Mouse (Mus musculus) embryonic fibroblast, embryonic 13.5 days (primary cell): ENCODE measurements around the gene Wdr95. TPM values are rescaled to one million over a fixed set of nuclear protein-coding genes. Genes with fewer than 3 reads are reported as not detected.
A peak's percentile ranks its signal among the peaks of the same experiment; 100 is the strongest.

Experiments used
- H3K27ac ChIP-seq: 2 replicates; pipeline ENCODE4 v1.5.1; 2012; ENCODE audit warnings: low read length, control low read depth, inconsistent platforms; ENCODE audit not compliant: insufficient read depth
- H3K4me1 ChIP-seq: 2 replicates; pipeline ENCODE4 v1.6.1; 2011; ENCODE audit warnings: low read length; ENCODE audit not compliant: control insufficient read depth, insufficient read depth
- H3K4me3 ChIP-seq: 2 replicates; pipeline ENCODE4 v1.5.1; 2011; ENCODE audit warnings: mild to moderate bottlenecking, control low read depth, low read length; ENCODE audit not compliant: insufficient read depth
- CTCF ChIP-seq: IDR thresholded peaks from 2 replicates; pipeline ENCODE4 v1.5.1; 2011; ENCODE audit warnings: mild to moderate bottlenecking, control low read depth, low read length, moderate library complexity, borderline replicate concordance; ENCODE audit not compliant: insufficient read depth
- POLR2A ChIP-seq: IDR thresholded peaks from 2 replicates; pipeline ENCODE4 v1.6.1; 2011; ENCODE audit warnings: low read depth, mild to moderate bottlenecking, control low read depth, low read length, moderate library complexity
- polyA plus RNA-seq: library from polyadenylated mRNA; stranded (reverse); fragments of >200 nt; gene quantifications from 2 replicates; pipeline ENCODE4 v1.2.4, GENCODE M21; 2011; ENCODE audit warnings: low read depth; ENCODE audit not compliant: missing spikeins, insufficient read length

Wdr95 gene
- polyA plus RNA-seq, 1 experiment, result not detected

GRCm38 (mm10) chr5:149536005-149536404 is 7.5 kb downstream of the Wdr95 start:
- no peak overlapping the region for H3K27ac ChIP-seq
- TF ChIP-seq CTCF (no peak), POLR2A (no peak)

DNA sequence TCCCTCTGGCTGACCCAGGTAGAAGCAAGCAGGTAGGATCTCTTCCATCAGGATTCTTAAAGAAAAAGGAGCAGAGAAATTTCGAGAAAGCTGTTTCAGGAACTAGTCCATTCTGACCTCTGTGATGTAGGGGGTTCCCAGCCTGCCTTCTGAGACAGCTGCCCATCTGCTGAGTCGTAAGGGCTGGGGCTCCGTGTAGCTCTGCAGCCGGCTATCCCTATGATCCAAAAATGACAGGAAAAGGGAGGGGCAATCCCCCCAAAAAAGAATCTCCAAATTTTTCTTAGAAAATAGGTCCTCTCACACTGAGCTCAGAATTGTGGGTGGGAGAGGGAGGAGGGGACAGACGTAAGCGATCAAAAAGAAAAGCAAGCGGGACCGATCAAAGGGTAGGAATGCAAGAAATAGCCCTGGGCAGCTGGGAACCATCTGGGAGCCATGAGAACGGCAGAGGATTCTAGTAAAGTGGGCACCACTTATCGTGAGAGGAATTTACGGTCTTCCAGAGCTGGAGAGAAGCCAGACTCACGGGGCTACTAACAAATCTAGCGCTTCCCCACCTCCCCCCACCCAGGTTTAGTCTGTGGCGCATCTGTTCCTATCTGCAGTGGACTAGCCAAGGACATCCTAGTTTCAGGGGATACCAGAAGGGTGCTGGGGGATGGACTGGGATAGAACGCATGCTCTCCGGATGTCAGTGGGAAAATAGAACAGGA is 9.5 kb downstream of the Wdr95 start:
- TF ChIP-seq CTCF (no peak), POLR2A (no peak)
- Histone ChIP-seq H3K4me1 (peaks cover 9% of the 10 kb centered on the region; the same call in 1 of the 2 replicates), H3K27ac (no peak overlapping the region), H3K4me3 (no peak overlapping the region; the same call in 1 of the 2 replicates)

More at GRCm38 (mm10) chr5:149536005-149536404, 7.5 kb downstream of the Wdr95 start:
- H3K4me3 ChIP-seq, result no peak overlapping the region
- H3K4me1 ChIP-seq, result peaks cover 9% of the 10 kb centered on the region; the same call in 1 of the 2 replicates

- TF ChIP-seq CTCF, result no peak
- no peak for TF ChIP-seq POLR2A
- H3K4me3 ChIP-seq, result no peak overlapping the region
- no peak overlapping the region for H3K27ac ChIP-seq
- H3K4me1 ChIP-seq, result peaks cover 9% of the 10 kb centered on the region; the same call in 1 of the 2 replicates
Observed at GRCm38 (mm10) chr5:149538531-149538930, 10.1 kb downstream of the Wdr95 start.

- Histone ChIP-seq H3K4me3 (no peak overlapping the region), H3K4me1 (peaks cover 9% of the 10 kb centered on the region; the same call in 1 of the 2 replicates), H3K27ac (no peak overlapping the region)
- no peak for TF ChIP-seq POLR2A
Observed at GRCm38 (mm10) chr5:149539051-149539450, 10.6 kb downstream of the Wdr95 start.

DNA sequence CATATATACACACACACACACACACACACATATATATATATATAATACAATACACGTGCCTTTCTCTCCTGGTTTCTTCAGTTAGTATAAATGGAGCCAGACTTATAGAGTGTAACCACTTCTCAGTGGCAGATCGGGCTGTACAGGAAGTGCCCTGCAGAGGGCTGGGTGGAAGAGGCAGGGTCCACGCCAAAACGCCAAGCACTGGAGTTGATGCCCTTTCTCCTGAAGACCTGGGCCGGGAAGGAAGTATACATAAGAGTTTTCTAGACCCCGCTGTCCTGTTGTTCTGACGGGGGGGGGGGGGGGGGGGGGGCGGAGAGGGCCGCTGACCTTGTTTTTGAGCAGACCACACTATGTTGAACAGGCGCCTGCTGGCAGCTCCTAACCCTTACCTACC is 22.7 kb downstream of the Wdr95 start:
- H3K4me3 ChIP-seq, result no peak overlapping the region
- no peak for TF ChIP-seq POLR2A
- no peak for TF ChIP-seq CTCF
- no peak overlapping the region for H3K27ac ChIP-seq
- no peaks in the 10 kb centered on the region for H3K4me1 ChIP-seq

- Histone ChIP-seq H3K27ac (no peak overlapping the region), H3K4me3 (no peak overlapping the region), H3K4me1 (no peaks in the 10 kb centered on the region)
- TF ChIP-seq CTCF (peak; percentile 29; the same call in 1 of the 2 replicates), POLR2A (no peak)
Observed at GRCm38 (mm10) chr5:149552742-149553141, 24.3 kb downstream of the Wdr95 start.

GRCm38 (mm10) chr5:149553373-149553772 is 24.9 kb downstream of the Wdr95 start:
- Histone ChIP-seq H3K4me1 (no peaks in the 10 kb centered on the region), H3K27ac (no peak overlapping the region), H3K4me3 (no peak overlapping the region)
- TF ChIP-seq CTCF, result no peak
- no peak for TF ChIP-seq POLR2A

DNA sequence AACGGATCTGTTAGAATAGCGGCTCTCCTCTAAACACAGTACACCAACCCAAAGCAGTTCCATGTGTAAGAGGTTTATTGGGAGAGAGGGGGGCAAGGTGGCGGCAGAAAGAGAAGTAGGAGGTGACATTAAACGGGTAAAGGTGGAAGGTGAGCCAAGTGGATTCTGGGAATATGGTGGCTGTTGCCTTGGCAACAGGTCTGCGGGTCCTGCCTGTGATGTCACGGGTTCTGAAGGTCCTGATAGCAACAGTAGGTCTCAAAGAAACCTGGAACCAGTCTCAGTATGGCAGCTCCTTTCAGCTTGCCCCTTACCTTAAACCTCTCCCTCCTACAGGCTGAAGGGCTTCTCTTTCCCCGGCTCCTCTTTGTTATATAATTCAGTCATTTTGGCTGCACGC is 25.9 kb downstream of the Wdr95 start:
- Histone ChIP-seq H3K27ac (no peak overlapping the region), H3K4me1 (no peaks in the 10 kb centered on the region), H3K4me3 (no peak overlapping the region)
- no peak for TF ChIP-seq CTCF

GRCm38 (mm10) chr5:149560903-149561588 is 32.6 kb downstream of the Wdr95 start:
- Histone ChIP-seq H3K27ac (no peak overlapping the region), H3K4me3 (no peak overlapping the region), H3K4me1 (no peaks in the 10 kb centered on the region)
- TF ChIP-seq POLR2A, result no peak
- TF ChIP-seq CTCF, result no peak

DNA sequence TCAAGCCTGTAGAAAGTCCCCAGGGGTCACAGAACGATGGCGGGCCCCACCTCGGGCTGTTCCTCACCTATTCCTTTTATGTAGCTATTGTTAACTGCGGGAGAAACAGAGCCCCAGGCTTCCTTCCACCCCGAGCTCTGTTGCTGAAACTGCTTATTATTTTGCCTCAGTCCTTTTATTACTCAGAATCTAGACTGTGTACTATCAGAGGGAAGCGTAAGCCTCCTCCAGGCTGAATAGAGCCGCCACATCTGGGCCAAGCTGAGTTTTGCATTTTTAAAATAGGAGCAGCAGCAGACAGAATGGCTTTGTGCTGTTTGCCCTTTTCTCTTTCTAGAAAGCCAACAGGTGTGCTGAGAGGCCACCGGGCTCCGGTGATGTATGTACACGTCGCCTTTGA is 37.5 kb downstream of the Wdr95 start:
- Histone ChIP-seq H3K27ac (no peak overlapping the region), H3K4me3 (no peak overlapping the region), H3K4me1 (no peaks in the 10 kb centered on the region)
- TF ChIP-seq CTCF (no peak), POLR2A (no peak)

DNA sequence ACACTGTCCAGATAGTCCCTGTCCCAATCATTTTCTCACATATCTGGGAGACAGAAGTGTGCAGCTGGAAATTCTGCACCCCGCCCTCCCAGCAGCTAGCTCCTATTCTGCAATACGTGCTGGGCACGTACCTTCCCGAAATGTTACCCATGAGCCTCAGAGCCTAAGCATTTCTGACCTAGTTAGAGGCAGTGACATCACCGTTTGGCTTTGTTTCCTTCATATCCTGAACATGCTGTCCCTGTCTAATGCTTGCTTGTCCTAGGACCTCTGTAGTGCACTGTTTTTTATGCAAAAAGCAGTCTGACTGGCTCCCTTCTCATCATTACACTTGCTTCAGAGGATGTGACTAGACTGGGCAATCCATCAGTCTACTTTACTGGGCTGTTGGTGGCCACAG is 38.5 kb downstream of the Wdr95 start:
- Histone ChIP-seq H3K27ac (no peak overlapping the region), H3K4me3 (no peak overlapping the region), H3K4me1 (no peaks in the 10 kb centered on the region)
- no peak for TF ChIP-seq POLR2A
- TF ChIP-seq CTCF, result no peak
